Mouse (Mus musculus) stomach, embryonic 14.5 days (tissue): ENCODE measurements around the gene Arhgef12. TPM values are rescaled to one million over a fixed set of nuclear protein-coding genes. Genes with fewer than 3 reads are reported as not detected.

Experiments used
- ATAC-seq: fragments of 200-750 bp; cut with Nextera tagmentation; 2 replicates; pipeline ENCODE4 v1.8.0; 2017; ENCODE audit warnings: low read depth, moderate TSS enrichment; ENCODE audit not compliant: insufficient number of reproducible peaks, insufficient read depth, low FRiP score
- H3K27ac ChIP-seq: fragments of 300-500 bp; sonication (generic); 2 replicates; pipeline ENCODE4 v1.5.1; 2014; ENCODE audit warnings: mild to moderate bottlenecking, low read length, moderate library complexity, mixed read lengths
- H3K27me3 ChIP-seq: fragments of 300-500 bp; sonication (generic); 2 replicates; pipeline ENCODE4 v1.6.1; 2014; ENCODE audit warnings: low read length, control low read depth, mixed read lengths; ENCODE audit not compliant: control insufficient read depth, insufficient read depth
- H3K36me3 ChIP-seq: fragments of 300-500 bp; sonication (generic); 2 replicates; pipeline ENCODE4 v1.6.1; 2014; ENCODE audit warnings: mild to moderate bottlenecking, control low read depth, low read length, moderate library complexity, mixed read lengths; ENCODE audit not compliant: control insufficient read depth, insufficient read depth
- H3K4me1 ChIP-seq: fragments of 300-500 bp; sonication (generic); 2 replicates; pipeline ENCODE4 v1.6.1; 2014; ENCODE audit warnings: low read length, control low read depth, mixed read lengths; ENCODE audit not compliant: control insufficient read depth, insufficient read depth
- H3K4me2 ChIP-seq: fragments of 300-500 bp; sonication (generic); replicated peaks from 2 replicates; pipeline ENCODE4 v1.6.1; 2014; ENCODE audit warnings: low read depth, low read length, control low read depth
- H3K4me3 ChIP-seq: fragments of 300-500 bp; sonication (generic); 2 replicates; pipeline ENCODE4 v1.5.1; 2014; ENCODE audit warnings: low read depth, low read length, control low read depth
- H3K9ac ChIP-seq: fragments of 300-500 bp; sonication (generic); replicated peaks from 2 replicates; pipeline ENCODE4 v1.6.1; 2014; ENCODE audit warnings: low read depth, mild to moderate bottlenecking, control low read depth, low read length, moderate library complexity, mixed read lengths
- H3K9me3 ChIP-seq: fragments of 300-500 bp; sonication (generic); 2 replicates; pipeline ENCODE4 v1.6.1; 2016; ENCODE audit warnings: low read depth, low read length, control low read depth; ENCODE audit not compliant: control insufficient read depth
- WGBS: fragments of 180-500 bp; shearing (Covaris S2); extraction: QIAGEN DNeasy Blood & Tissue Kit; methylation state at CpG from one replicate; pipeline ENCODE4 v1.1.7; 2014; 5-methylcytosine and 5-hydroxymethylcytosine counted together
- polyA plus RNA-seq: library from polyadenylated mRNA; unstranded; fragments of >200 nt; fragmentation: Nextera tagmentation; extraction: Ambion mirVana; gene quantifications from 2 replicates; pipeline ENCODE4 v1.2.1, GENCODE M21; 2014

The Arhgef12 gene
- polyA plus RNA-seq, 1 experiment from 2014 or later = 30.3 TPM

DNA sequence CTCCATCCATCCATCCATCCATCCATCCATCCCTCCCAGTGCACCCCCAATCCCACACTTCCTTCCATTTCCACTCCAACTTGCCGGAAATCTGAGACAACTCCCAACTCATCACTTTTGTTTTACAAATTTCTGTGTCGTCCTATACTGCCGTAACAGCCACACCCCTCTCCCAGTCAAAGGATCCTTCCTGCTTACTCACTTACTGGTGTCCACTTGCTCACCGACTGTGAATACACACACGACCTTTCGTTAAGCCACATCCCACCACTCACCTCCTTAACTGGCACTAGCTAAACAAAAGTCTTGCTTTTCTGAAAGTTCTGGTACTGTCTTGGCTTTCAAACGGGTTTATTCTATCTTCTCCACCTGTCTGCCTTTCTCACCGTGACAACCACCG lies 87.4 kb downstream of the Arhgef12 start:
- H3K36me3 ChIP-seq = peaks cover 14% of the 10 kb centered on the region
- no peak overlapping the region for H3K9ac ChIP-seq
- no peak overlapping the region for H3K27ac ChIP-seq
- no peaks in the 10 kb centered on the region for H3K9me3 ChIP-seq
- no peak overlapping the region for H3K4me3 ChIP-seq
- no peaks in the 10 kb centered on the region for H3K27me3 ChIP-seq
- no peak for ATAC-seq
- 91% methylated on average over 9 of the region's 9 CpGs for WGBS
- no peaks in the 10 kb centered on the region for H3K4me1 ChIP-seq
- H3K4me2 ChIP-seq = no peak overlapping the region

DNA sequence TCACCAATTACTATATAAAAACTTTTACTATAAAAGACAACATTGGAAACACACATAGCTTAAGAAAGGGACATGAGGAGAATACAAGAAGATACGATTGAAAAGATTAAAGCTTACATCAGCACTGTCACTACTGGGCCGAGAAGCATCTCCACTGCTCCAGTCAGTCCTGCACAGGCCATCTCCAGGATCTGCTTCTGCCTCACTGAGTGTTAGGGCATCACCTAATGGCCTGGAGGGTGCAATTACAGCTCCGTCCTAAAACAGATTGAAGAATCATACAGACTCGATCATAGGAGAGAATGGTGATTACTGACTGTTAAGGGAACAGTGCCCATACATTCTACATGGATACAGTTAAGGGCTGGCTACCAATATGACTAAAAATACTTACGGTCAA lies 91.3 kb downstream of the Arhgef12 start:
- ATAC-seq = no peak
- Histone ChIP-seq H3K4me1 (no peaks in the 10 kb centered on the region), H3K36me3 (peaks cover 22% of the 10 kb centered on the region), H3K9me3 (no peaks in the 10 kb centered on the region), H3K27me3 (no peaks in the 10 kb centered on the region), H3K27ac (no peak overlapping the region), H3K4me2 (no peak overlapping the region), H3K9ac (no peak overlapping the region), H3K4me3 (no peak overlapping the region)
- WGBS = 90% methylated on average over 5 of the region's 5 CpGs

GRCm38 (mm10) chr9:43015366-43015765 lies 91.7 kb downstream of the Arhgef12 start:
- Histone ChIP-seq H3K27me3 (no peaks in the 10 kb centered on the region), H3K36me3 (peaks cover 23% of the 10 kb centered on the region), H3K9ac (no peak overlapping the region), H3K9me3 (no peaks in the 10 kb centered on the region), H3K27ac (no peak overlapping the region), H3K4me1 (no peaks in the 10 kb centered on the region), H3K4me2 (no peak overlapping the region), H3K4me3 (no peak overlapping the region)
- ATAC-seq = no peak
- 86% methylated on average over 2 of the region's 2 CpGs for WGBS

GRCm38 (mm10) chr9:43014886-43015285 lies 92.2 kb downstream of the Arhgef12 start:
- Histone ChIP-seq H3K9me3 (no peaks in the 10 kb centered on the region), H3K4me2 (no peak overlapping the region), H3K4me1 (no peaks in the 10 kb centered on the region), H3K27ac (no peak overlapping the region), H3K9ac (no peak overlapping the region), H3K4me3 (no peak overlapping the region), H3K27me3 (no peaks in the 10 kb centered on the region), H3K36me3 (peaks cover 27% of the 10 kb centered on the region)
- WGBS = 93% methylated on average over 1 of the region's 1 CpGs
- no peak for ATAC-seq

GRCm38 (mm10) chr9:43012541-43012940 lies 94.5 kb downstream of the Arhgef12 start:
- WGBS = 77% methylated on average over 5 of the region's 5 CpGs

GRCm38 (mm10) chr9:43011061-43011460 lies 96.0 kb downstream of the Arhgef12 start:
- Histone ChIP-seq H3K9me3 (no peaks in the 10 kb centered on the region), H3K4me2 (no peak overlapping the region), H3K9ac (no peak overlapping the region), H3K4me1 (no peaks in the 10 kb centered on the region), H3K4me3 (no peak overlapping the region), H3K27me3 (no peaks in the 10 kb centered on the region), H3K27ac (no peak overlapping the region), H3K36me3 (peaks cover 21% of the 10 kb centered on the region)
- no peak for ATAC-seq
- 80% methylated on average over 4 of the region's 4 CpGs for WGBS

More at GRCm38 (mm10) chr9:43012541-43012940, 94.5 kb downstream of the Arhgef12 start:
- no peaks in the 10 kb centered on the region for H3K4me1 ChIP-seq
- H3K4me3 ChIP-seq = no peak overlapping the region
- no peak overlapping the region for H3K27ac ChIP-seq
- H3K4me2 ChIP-seq = no peak overlapping the region
- ATAC-seq = no peak
- no peak overlapping the region for H3K9ac ChIP-seq
- no peaks in the 10 kb centered on the region for H3K27me3 ChIP-seq
- peaks cover 21% of the 10 kb centered on the region for H3K36me3 ChIP-seq
- H3K9me3 ChIP-seq = no peaks in the 10 kb centered on the region

DNA sequence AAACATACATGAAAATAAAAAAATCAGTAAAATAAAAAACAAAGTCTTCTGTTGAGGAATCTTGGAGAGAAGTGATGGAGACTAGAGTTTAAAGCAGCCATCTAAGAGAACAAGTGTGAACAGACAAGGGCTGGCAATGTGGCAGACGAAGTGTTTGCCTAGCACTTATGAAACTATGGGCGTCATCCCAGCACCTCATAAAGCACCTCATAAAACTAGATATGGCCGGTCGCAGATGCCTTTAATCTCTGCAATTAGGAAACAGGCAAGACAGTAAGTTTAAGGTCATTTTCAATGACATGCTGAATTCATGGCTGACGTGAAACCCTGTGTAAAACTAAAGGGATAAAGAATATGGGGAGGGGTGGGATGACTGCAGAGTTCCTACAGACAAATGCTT lies 103.2 kb downstream of the Arhgef12 start:
- H3K9ac ChIP-seq = no peak overlapping the region
- 88% methylated on average over 5 of the region's 5 CpGs for WGBS
- H3K4me2 ChIP-seq = no peak overlapping the region
- H3K36me3 ChIP-seq = peaks cover 60% of the 10 kb centered on the region
- no peak overlapping the region for H3K27ac ChIP-seq
- ATAC-seq = no peak
- H3K27me3 ChIP-seq = no peaks in the 10 kb centered on the region
- H3K9me3 ChIP-seq = no peaks in the 10 kb centered on the region
- no peak overlapping the region for H3K4me3 ChIP-seq
- no peaks in the 10 kb centered on the region for H3K4me1 ChIP-seq

GRCm38 (mm10) chr9:43003017-43003416 lies 104.0 kb downstream of the Arhgef12 start:
- Histone ChIP-seq H3K4me1 (no peaks in the 10 kb centered on the region), H3K4me3 (no peak overlapping the region), H3K9ac (no peak overlapping the region), H3K36me3 (peaks cover 68% of the 10 kb centered on the region), H3K4me2 (no peak overlapping the region), H3K27ac (no peak overlapping the region), H3K9me3 (no peaks in the 10 kb centered on the region), H3K27me3 (no peaks in the 10 kb centered on the region)
- no peak for ATAC-seq
- WGBS = 86% methylated on average over 4 of the region's 4 CpGs

- Histone ChIP-seq H3K4me1 (no peaks in the 10 kb centered on the region), H3K4me2 (no peak overlapping the region), H3K9ac (no peak overlapping the region), H3K27me3 (no peaks in the 10 kb centered on the region), H3K36me3 (peaks cover 74% of the 10 kb centered on the region), H3K27ac (no peak overlapping the region; the same call in 1 of the 2 replicates), H3K4me3 (no peak overlapping the region), H3K9me3 (no peaks in the 10 kb centered on the region)
- 0 out of 2 replicates have a peak, but pooled peaks have one; percentile 49 for ATAC-seq
- 75% methylated on average over 11 of the region's 11 CpGs for WGBS
Measured at GRCm38 (mm10) chr9:43000595-43001250, 106.3 kb downstream of the Arhgef12 start.
